Mouse (Mus musculus) ovary, adult 10 weeks (tissue): Measurements from ENCODE around the gene Gm49393. TPM values are rescaled to one million over a fixed set of nuclear protein-coding genes. Genes with fewer than 3 reads are reported as not detected.

ENCODE experiments used
- polyA plus RNA-seq: library from polyadenylated mRNA; stranded (reverse); fragments of 350-450 nt; fragmentation: Illumina TruSeq; extraction: RNeasy Lipid Tissue Mini Kit (QIAGEN cat#74804); gene quantifications from one replicate; pipeline ENCODE4 v1.2.3, GENCODE M21; 2014

Gene Gm49393
- polyA plus RNA-seq, result 7.7 TPM

GRCm38 (mm10) chr13:60935490-60935889 lies at the start of gene Gm49393:
Gene Gm49393 (minus strand): TSS chr13:60935590.

DNA sequence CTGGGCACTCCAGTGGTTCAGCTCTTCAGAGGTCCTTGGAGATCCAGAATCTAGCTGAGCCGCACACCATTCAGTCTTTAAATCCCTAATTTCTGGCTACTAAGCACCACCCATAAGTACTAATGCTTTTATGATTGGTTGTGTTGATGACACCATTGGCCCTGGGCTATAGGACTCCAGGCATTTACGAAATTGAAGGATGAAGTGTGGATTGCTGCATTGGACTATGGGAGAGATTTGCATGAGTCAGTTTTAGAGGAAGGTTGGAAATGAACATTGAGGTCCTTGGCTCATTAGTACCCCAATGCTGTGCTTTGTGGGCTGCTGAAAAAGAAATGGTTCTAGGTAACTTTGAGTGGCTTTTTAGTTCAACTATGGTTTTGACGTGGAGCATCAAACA lies 6.5 kb upstream of the Gm49393 start, which contains the start of gene Tpbpa:
Tpbpa (minus strand) TSS at position 101 of the 400 bp plus-strand sequence.

GRCm38 (mm10) chr13:60936500-60936901 lies 1.1 kb upstream of the Gm49393 start, which contains the start of the genes Gm49391 and Ctla2a:
Gene Gm49391 (minus strand): TSS chr13:60936571.
Gene Ctla2a (minus strand): TSS chr13:60936625.

GRCm38 (mm10) chr13:60904780-60905179 lies 30.6 kb downstream of the Gm49393 start, which contains the start of gene Tpbpb:
Gene Tpbpb (minus strand): TSS chr13:60904880.

DNA sequence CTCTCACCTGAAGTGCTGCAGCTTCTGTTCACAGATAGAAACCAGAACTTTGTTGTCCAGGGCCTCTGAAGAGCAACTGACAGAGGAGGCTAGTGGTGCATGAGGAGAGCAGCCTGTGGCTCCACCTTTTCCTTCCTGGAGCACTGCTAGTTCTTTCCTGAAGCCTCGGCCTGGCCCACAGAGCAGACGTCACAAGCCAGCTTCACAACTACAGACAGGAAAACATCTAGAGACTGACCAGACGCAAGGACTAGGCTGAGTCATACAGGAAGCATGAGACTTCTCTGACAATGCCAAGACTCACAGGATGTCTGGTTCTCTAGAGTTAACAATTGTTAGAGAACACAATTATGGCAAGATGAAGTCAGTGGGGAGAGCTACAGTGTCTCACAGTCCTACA lies 38.1 kb downstream of the Gm49393 start, which contains the start of gene Ctla2b:
Ctla2b (minus strand) TSS at position 120 of the 400 bp plus-strand sequence.

GRCm38 (mm10) chr13:60896794-60897193 lies 38.6 kb downstream of the Gm49393 start, which contains the start of gene Gm49392:
Gene Gm49392 (minus strand): TSS chr13:60896894.

DNA sequence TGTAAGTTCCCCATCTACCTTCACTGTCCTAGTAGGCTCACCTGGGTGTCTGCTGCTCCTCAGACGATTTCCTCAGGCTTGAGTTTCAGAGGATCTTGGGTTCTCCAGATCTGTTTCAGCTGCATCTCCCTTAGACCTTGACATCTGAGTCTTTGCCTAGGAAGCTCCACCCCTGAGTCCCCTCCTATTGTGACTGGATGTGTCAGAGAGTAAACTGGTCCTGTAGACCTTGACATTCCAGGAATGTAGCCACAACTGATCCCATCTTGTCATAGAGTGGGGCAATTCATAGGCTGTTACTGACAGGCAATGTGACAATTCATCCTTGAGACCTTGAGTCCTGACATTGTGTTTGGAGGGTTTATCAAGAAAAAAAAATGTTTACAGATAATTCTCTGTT lies 71.1 kb downstream of the Gm49393 start, which contains the start of gene 4930486L24Rik:
4930486L24Rik (minus strand) TSS at position 195 of the 400 bp plus-strand sequence.

Other genes with a start within 250 kb of the Gm49393 start
- not detected for gene BC051665, start 149.2 kb downstream of the Gm49393 start, polyA plus RNA-seq
- not detected for gene Ctsll3, start 132.7 kb downstream of the Gm49393 start, polyA plus RNA-seq
- gene 4930486L24Rik, start 71.1 kb downstream of the Gm49393 start, polyA plus RNA-seq, result 1.5 TPM
- gene Gm49392, start 38.7 kb downstream of the Gm49393 start, polyA plus RNA-seq, result 0.40 TPM
- 3.1 TPM for gene Ctla2b, start 38.1 kb downstream of the Gm49393 start, polyA plus RNA-seq
- gene Tpbpb, start 30.7 kb downstream of the Gm49393 start, polyA plus RNA-seq, result not detected
- gene Gm49391, start 981 bp upstream of the Gm49393 start, polyA plus RNA-seq, result 11.8 TPM
- 61.0 TPM for gene Ctla2a, start 1.0 kb upstream of the Gm49393 start, polyA plus RNA-seq
- gene Tpbpa, start 6.4 kb upstream of the Gm49393 start, polyA plus RNA-seq, result not detected
- gene Ctsj, start 70.4 kb upstream of the Gm49393 start, polyA plus RNA-seq, result not detected
- not detected for gene Ctsq, start 105.0 kb upstream of the Gm49393 start, polyA plus RNA-seq
- not detected for gene Ctsr, start 228.7 kb upstream of the Gm49393 start, polyA plus RNA-seq